Mouse (Mus musculus) hindbrain, embryonic 15.5 days (tissue): ENCODE measurements around the gene Hilpda. TPM values are rescaled to one million over a fixed set of nuclear protein-coding genes. Genes with fewer than 3 reads are reported as not detected.

Experiments used
- ATAC-seq: fragments of 200-750 bp; cut with Nextera tagmentation; 2 replicates; pipeline ENCODE4 v1.8.0; 2017; ENCODE audit warnings: low read depth, moderate number of reproducible peaks, moderate TSS enrichment; ENCODE audit not compliant: low FRiP score
- H3K27ac ChIP-seq: fragments of 300-500 bp; sonication (generic); replicated peaks from 2 replicates; pipeline ENCODE4 v1.5.1; 2015; ENCODE audit warnings: mild to moderate bottlenecking, inconsistent platforms
- H3K27me3 ChIP-seq: fragments of 300-500 bp; sonication (generic); 2 replicates; pipeline ENCODE4 v1.6.1; 2015; ENCODE audit warnings: control low read depth, inconsistent platforms
- H3K36me3 ChIP-seq: fragments of 300-500 bp; sonication (generic); 2 replicates; pipeline ENCODE4 v1.6.1; 2015; ENCODE audit warnings: control low read depth, inconsistent platforms
- H3K4me1 ChIP-seq: fragments of 300-500 bp; sonication (generic); replicated peaks from 2 replicates; pipeline ENCODE4 v1.6.1; 2015; ENCODE audit warnings: control low read depth, inconsistent platforms
- H3K4me2 ChIP-seq: fragments of 300-500 bp; sonication (generic); 2 replicates; pipeline ENCODE4 v1.6.1; 2015; ENCODE audit warnings: moderate library complexity, mild to moderate bottlenecking, inconsistent platforms
- H3K4me3 ChIP-seq: fragments of 300-500 bp; sonication (generic); 2 replicates; pipeline ENCODE4 v1.5.1; 2015; ENCODE audit warnings: mild to moderate bottlenecking, inconsistent platforms
- H3K9ac ChIP-seq: fragments of 300-500 bp; sonication (generic); 2 replicates; pipeline ENCODE4 v1.6.1; 2015; ENCODE audit warnings: inconsistent platforms
- H3K9me3 ChIP-seq: fragments of 300-500 bp; sonication (generic); 2 replicates; pipeline ENCODE4 v1.6.1; 2016; ENCODE audit warnings: control low read depth, inconsistent platforms
- WGBS: fragments of 180-500 bp; shearing (Covaris S2); methylation state at CpG from one replicate; pipeline ENCODE4 v1.1.7; 2015; 5-methylcytosine and 5-hydroxymethylcytosine counted together
- polyA plus RNA-seq: library from polyadenylated mRNA; unstranded; fragments of >200 nt; fragmentation: Nextera tagmentation; extraction: Ambion mirVana; gene quantifications from 2 replicates; pipeline ENCODE4 v1.2.1, GENCODE M21; 2015

The Hilpda gene
- polyA plus RNA-seq, 1 experiment from 2014 or later = 31.7 TPM

DNA sequence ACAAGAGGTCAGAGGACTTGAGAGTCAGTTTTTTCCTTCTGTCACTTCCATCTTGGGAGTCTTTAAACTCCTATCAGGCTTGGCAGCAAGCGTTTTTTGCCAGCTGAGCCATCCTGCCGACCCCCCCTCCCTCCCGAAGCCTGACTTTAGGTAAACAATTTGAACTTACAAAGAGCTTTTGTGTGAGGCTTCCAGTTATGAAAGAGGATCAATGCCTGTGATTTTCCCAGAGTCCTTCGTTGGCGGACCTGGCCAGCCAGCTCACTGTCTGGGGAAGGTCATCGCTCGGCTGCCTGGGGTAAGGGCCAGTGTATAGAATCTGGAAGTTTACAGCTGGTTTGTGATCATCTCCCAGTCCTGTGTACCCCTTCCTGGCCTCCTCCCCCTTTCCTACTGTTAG lies 8.4 kb downstream of the Hilpda start:
- ATAC-seq = no peak
- H3K27ac ChIP-seq = no peak overlapping the region
- H3K36me3 ChIP-seq = no peaks in the 10 kb centered on the region
- H3K4me2 ChIP-seq = no peak overlapping the region
- H3K4me1 ChIP-seq = no peaks in the 10 kb centered on the region
- H3K9me3 ChIP-seq = no peaks in the 10 kb centered on the region
- no peak overlapping the region for H3K9ac ChIP-seq
- H3K4me3 ChIP-seq = no peak overlapping the region
- WGBS = 29% methylated on average over 7 of the region's 7 CpGs
- no peaks in the 10 kb centered on the region for H3K27me3 ChIP-seq

DNA sequence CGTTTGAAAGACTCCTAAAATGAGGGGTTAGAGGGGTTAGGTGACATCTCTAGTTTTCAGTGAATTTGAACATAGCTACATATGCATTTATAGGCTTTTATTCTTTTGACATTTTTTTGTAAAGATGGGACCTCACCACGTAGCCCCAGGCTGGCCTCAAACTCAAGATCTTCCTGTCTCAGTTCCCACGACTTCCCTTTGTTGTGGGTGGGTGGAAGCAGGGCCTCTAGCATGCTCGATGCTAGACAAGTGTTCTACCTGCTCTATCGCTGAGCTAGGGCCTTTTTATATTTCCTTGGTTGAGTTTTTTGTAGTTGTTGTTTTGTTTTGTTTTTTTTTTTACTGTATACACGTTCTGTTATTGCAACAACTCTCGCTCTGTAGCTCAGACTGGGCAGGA lies 14.6 kb downstream of the Hilpda start:
- WGBS = 80% methylated on average over 7 of the region's 7 CpGs
- Histone ChIP-seq H3K4me1 (no peaks in the 10 kb centered on the region), H3K36me3 (no peaks in the 10 kb centered on the region), H3K27ac (no peak overlapping the region), H3K27me3 (no peaks in the 10 kb centered on the region), H3K4me3 (no peak overlapping the region), H3K9me3 (no peaks in the 10 kb centered on the region), H3K9ac (no peak overlapping the region), H3K4me2 (no peak overlapping the region)
- ATAC-seq = no peak

DNA sequence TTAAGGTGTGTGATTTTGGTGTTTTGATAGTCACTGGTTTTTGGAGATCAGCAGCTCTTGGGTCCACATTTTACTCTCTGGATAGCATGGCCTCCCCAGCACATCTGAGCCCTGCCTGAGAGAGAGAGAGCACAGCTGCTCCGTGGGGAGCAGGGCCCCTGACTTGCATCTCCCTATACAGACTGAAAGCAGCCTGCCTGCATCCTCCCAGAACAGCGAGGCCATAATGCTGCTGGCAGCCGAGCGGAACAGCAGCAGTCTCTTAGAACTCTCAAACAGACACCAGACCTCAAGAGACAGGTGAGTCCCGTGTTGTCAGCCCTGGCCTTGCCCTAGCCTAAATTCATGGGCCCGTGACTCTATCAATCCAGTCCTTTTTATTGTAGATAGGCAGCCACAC lies 15.2 kb downstream of the Hilpda start:
- H3K27ac ChIP-seq = no peak overlapping the region
- no peaks in the 10 kb centered on the region for H3K4me1 ChIP-seq
- ATAC-seq = no peak
- no peak overlapping the region for H3K4me2 ChIP-seq
- no peaks in the 10 kb centered on the region for H3K36me3 ChIP-seq
- H3K9ac ChIP-seq = no peak overlapping the region
- WGBS = 35% methylated on average over 6 of the region's 6 CpGs
- H3K9me3 ChIP-seq = no peaks in the 10 kb centered on the region
- no peak overlapping the region for H3K4me3 ChIP-seq
- H3K27me3 ChIP-seq = no peaks in the 10 kb centered on the region

DNA sequence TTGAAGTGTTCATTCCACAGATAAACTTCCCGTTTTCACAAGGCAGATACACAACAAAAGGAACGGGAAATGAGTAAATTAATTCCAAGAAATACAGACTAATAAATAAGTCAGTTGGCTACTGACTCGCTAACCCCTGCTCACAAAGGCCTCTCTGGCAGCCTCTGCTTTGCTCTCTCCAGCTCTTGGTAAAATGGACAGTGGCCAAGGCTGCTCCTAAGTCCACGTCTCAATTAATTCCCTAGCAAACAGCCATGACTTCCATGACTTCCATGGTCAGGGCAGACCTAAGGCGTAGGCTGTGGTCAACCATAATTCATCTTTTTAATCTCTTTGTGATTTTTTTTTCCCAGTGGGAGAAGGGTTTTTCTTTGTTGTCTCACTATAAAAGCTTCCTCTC lies 15.7 kb downstream of the Hilpda start:
- no peaks in the 10 kb centered on the region for H3K27me3 ChIP-seq
- WGBS = 49% methylated on average over 5 of the region's 5 CpGs

DNA sequence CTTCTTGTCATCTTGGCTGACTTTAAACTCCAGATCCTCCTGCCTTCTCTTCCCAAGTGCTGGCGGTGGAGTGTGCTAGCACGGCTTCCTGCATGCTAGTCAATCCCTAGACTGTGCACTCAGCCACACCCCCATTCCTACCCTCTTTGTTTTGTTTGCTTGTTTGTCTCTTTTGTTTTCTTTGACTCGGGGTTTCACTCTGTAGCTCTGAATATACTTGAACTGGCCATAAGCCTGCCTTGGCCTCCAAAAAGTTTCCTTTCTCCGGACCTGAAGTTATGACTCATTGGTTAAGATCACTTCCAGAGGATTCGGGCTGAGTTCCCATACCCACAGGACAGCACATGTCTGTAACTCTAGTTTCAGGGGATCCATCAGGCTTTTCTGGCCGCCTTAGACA lies 16.4 kb downstream of the Hilpda start:
- 66% methylated on average over 6 of the region's 6 CpGs for WGBS
- ATAC-seq = no peak
- H3K27me3 ChIP-seq = no peaks in the 10 kb centered on the region

More for the DNA sequence above, 15.7 kb downstream of the Hilpda start:
- H3K4me2 ChIP-seq = no peak overlapping the region
- no peak for ATAC-seq
- H3K27ac ChIP-seq = no peak overlapping the region
- no peak overlapping the region for H3K9ac ChIP-seq
- H3K4me1 ChIP-seq = no peaks in the 10 kb centered on the region
- H3K36me3 ChIP-seq = no peaks in the 10 kb centered on the region
- H3K9me3 ChIP-seq = no peaks in the 10 kb centered on the region
- no peak overlapping the region for H3K4me3 ChIP-seq

DNA sequence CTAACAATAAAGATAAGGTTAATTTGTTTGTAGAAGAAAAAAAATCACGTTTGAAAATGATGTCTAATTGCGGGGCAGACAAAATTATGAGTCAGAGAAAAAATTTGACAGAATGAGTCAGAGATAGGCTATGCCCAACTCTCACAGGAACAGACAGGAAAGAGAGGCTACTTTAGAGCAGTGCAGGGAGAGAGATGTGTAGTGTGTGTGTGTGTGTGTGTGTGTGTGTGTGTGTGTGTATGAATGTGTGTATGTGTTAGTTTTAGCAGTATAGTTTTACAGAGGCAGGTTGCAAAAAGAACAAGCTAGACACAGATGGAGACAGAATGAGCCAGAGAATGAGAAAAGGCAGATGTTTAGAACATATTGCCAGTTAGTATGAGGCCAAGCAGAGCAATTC lies 26.8 kb downstream of the Hilpda start:
- no peak overlapping the region for H3K27ac ChIP-seq
- ATAC-seq = no peak
- H3K4me1 ChIP-seq = no peaks in the 10 kb centered on the region
- H3K36me3 ChIP-seq = no peaks in the 10 kb centered on the region
- H3K4me3 ChIP-seq = no peak overlapping the region
- no peaks in the 10 kb centered on the region for H3K27me3 ChIP-seq
- WGBS = 77% methylated on average over 2 of the region's 2 CpGs
- no peak overlapping the region for H3K9ac ChIP-seq
- no peak overlapping the region for H3K4me2 ChIP-seq
- no peaks in the 10 kb centered on the region for H3K9me3 ChIP-seq

More for the DNA sequence above, 16.4 kb downstream of the Hilpda start:
- H3K36me3 ChIP-seq = no peaks in the 10 kb centered on the region
- no peaks in the 10 kb centered on the region for H3K4me1 ChIP-seq
- H3K4me3 ChIP-seq = no peak overlapping the region
- H3K27ac ChIP-seq = no peak overlapping the region
- H3K9me3 ChIP-seq = no peaks in the 10 kb centered on the region
- H3K9ac ChIP-seq = no peak overlapping the region
- no peak overlapping the region for H3K4me2 ChIP-seq

DNA sequence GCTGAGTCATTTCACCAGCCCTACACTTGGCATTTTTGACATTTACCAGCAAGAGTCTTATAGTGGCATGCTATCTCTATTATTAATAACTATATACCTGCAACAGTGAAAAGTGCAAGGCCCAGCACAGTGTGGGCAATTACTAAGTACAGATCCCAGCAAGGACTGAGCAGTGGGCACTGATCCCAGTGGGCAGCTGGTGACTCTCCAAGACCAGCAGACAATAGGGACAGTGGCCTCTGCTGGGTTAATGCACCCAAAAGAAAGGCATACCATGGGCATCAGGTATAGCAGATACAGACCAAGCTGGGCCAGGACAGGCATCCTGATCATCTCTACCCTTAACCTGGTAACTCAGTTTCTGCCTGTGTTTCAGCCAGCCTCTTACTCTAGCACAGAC lies 31.0 kb downstream of the Hilpda start:
- H3K4me2 ChIP-seq = no peak overlapping the region
- H3K27me3 ChIP-seq = no peaks in the 10 kb centered on the region
- H3K4me3 ChIP-seq = no peak overlapping the region
- no peaks in the 10 kb centered on the region for H3K36me3 ChIP-seq
- no peak for ATAC-seq
- H3K9me3 ChIP-seq = no peaks in the 10 kb centered on the region
- no peaks in the 10 kb centered on the region for H3K4me1 ChIP-seq
- H3K27ac ChIP-seq = no peak overlapping the region
- H3K9ac ChIP-seq = no peak overlapping the region

DNA sequence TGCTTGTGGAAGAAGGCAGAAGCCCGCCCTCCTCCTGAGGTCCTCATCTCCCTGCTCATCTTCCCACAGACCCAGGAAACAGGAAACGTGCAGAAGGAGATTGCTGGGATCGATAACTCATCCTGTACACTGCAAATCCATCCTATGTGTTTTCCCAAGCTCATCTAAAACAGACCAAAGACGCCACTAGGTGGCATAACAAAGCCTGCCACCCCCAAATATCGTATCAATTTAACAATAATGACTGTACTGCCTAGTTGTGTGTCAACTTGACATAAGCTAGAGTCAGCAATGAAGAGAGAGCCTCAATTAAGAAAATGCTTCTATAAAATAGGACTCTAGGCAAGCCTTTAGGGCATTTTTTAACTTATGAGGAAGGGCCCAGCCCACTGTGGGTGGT lies 31.4 kb downstream of the Hilpda start:
- Histone ChIP-seq H3K27ac (no peak overlapping the region), H3K4me2 (no peak overlapping the region), H3K9ac (no peak overlapping the region), H3K9me3 (no peaks in the 10 kb centered on the region), H3K36me3 (no peaks in the 10 kb centered on the region), H3K27me3 (no peaks in the 10 kb centered on the region), H3K4me1 (no peaks in the 10 kb centered on the region), H3K4me3 (no peak overlapping the region)
- no peak for ATAC-seq
- 59% methylated on average over 5 of the region's 5 CpGs for WGBS

DNA sequence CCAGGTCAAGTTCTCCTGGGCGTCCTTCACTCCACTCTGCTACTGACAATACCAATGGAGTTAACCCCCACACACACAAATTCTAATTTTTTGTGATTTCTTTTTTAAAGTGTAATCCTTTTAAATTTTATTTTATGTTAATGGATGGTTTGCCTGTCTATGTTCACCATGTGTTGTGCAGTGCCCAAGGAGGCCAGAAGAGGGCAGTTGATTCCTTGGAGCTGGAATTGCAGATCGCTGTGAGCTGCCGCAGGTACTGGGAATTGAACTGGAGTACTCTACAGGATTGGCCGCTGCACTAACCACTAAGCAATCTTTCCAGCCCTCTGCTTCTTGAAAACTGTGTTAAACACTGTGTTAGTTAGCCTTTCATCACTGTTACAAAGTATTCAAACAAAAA lies 33.2 kb downstream of the Hilpda start:
- Histone ChIP-seq H3K27me3 (no peaks in the 10 kb centered on the region), H3K9me3 (no peaks in the 10 kb centered on the region), H3K4me2 (no peak overlapping the region), H3K4me1 (no peaks in the 10 kb centered on the region), H3K9ac (no peak overlapping the region), H3K27ac (no peak overlapping the region), H3K36me3 (no peaks in the 10 kb centered on the region), H3K4me3 (no peak overlapping the region)
- no peak for ATAC-seq
- WGBS = 88% methylated on average over 4 of the region's 4 CpGs

DNA sequence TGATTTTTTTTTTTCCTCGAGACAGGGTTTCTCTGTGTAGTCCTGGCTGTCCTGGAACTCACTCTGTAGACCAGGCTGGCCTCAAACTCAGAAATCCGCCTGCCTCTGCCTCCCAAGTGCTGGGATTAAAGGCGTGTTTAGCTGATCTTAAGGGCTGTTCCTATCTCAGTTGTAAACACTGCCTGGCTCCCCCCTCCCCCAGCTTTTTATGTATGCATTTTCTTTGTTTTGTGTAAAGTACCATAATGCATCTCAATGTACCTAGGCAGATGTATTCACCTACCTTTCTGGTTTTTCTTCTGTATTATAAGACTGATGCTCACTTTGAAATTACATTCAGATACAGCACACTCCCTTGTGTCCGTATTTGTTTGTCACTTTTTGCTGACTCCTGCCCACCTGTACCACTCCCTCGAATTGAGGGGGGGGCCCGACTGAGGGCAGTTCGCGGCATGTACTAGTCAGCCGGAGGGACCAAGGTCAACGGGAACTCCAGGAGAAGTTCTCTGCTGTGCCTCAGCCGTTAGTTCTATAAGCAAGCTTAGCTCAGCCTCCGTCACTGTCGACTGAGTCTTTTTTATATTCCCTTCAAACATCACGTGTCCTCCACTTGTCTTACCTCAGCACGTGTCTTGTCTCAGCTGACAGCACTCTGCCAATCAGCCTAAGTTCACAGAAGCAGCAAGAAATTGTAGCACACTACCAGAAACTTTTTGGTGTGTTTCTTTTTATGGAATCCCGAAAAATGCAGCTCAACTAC lies 36.7 kb downstream of the Hilpda start:
- Histone ChIP-seq H3K4me2 (no peak overlapping the region), H3K9ac (no peak overlapping the region), H3K4me1 (no peaks in the 10 kb centered on the region), H3K9me3 (no peaks in the 10 kb centered on the region), H3K27me3 (no peaks in the 10 kb centered on the region), H3K36me3 (no peaks in the 10 kb centered on the region), H3K27ac (no peak overlapping the region), H3K4me3 (no peak overlapping the region)
- no peak for ATAC-seq
- WGBS = 90% methylated on average over 16 of the region's 16 CpGs

DNA sequence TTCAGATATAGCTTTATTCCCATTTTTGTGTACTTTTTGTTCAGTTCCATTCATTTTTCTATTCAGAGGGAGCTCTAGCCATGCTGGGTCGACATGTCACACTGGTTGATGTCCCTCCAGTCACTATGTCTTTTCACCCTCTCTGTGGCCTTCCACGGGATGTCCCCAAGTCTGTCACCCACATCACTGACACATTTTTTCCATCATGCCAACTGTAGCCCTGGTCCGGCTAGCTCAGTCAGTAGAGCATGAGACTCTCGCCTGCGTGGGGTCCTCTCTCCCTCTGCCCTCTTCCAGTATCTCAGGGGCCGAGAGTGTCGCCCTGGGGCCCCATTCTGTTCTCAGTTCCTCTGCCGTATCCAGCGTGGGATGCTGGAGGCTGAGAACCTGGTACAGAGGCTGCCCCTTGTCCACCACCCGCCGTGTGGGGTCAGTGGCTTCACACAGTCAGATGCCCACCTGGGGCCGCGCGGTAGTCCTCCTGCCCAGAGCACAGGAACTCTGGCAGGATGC lies 41.5 kb downstream of the Hilpda start:
- H3K4me3 ChIP-seq = no peak overlapping the region
- H3K4me2 ChIP-seq = no peak overlapping the region
- no peak overlapping the region for H3K9ac ChIP-seq
- no peaks in the 10 kb centered on the region for H3K36me3 ChIP-seq
- no peaks in the 10 kb centered on the region for H3K27me3 ChIP-seq
- ATAC-seq = no peak
- H3K9me3 ChIP-seq = no peaks in the 10 kb centered on the region
- H3K4me1 ChIP-seq = no peaks in the 10 kb centered on the region
- WGBS = 66% methylated on average over 14 of the region's 14 CpGs
- no peak overlapping the region for H3K27ac ChIP-seq

DNA sequence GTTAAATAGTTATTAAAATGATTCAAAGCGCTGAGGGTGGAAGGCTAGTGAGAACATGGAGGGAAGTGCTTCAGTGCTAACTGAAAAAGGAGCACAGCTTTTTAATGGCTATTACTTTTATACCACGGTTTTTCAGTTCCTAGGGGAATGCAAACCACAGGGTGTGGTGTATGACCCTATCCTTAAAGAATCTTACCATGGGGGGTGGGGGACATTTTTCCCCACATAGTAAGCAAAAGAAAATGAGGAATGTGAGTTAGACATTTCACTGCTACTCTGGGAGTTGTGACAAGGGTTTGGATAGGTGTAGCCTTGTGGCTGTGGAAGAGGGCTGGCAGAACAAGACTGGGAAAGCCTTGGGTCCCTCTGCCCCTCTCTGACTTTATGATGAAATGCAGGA lies 45.0 kb downstream of the Hilpda start:
- no peaks in the 10 kb centered on the region for H3K36me3 ChIP-seq
- no peak overlapping the region for H3K4me3 ChIP-seq
- H3K9ac ChIP-seq = no peak overlapping the region
- H3K9me3 ChIP-seq = no peaks in the 10 kb centered on the region
- no peaks in the 10 kb centered on the region for H3K4me1 ChIP-seq
- no peak overlapping the region for H3K4me2 ChIP-seq
- H3K27ac ChIP-seq = no peak overlapping the region
- WGBS = 80% methylated on average over 2 of the region's 2 CpGs
- no peaks in the 10 kb centered on the region for H3K27me3 ChIP-seq
- no peak for ATAC-seq

DNA sequence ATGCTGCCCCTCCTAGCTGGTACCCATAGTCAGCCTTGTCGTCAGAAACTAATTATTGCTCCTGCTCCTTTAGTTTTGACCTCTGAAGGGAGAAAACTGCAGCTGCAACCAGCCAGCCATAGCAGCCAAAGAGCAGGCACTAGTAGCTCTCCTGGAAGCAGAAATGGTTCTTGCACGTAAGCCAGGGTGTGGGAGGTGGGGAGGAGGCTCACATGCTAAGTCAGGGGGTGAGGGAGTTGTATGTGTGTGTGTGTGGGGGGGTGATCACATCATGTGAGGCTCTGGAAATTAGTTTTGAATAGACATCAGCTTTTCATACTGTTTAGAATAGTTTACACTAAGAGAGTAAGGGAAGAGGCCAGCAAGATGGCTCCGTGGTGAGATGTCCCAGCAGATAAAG lies 45.7 kb downstream of the Hilpda start:
- WGBS = 73% methylated on average over 3 of the region's 3 CpGs
- Histone ChIP-seq H3K4me2 (no peak overlapping the region), H3K36me3 (no peaks in the 10 kb centered on the region), H3K27me3 (no peaks in the 10 kb centered on the region), H3K9me3 (no peaks in the 10 kb centered on the region), H3K4me3 (no peak overlapping the region), H3K27ac (no peak overlapping the region), H3K4me1 (no peaks in the 10 kb centered on the region), H3K9ac (no peak overlapping the region)
- no peak for ATAC-seq
